Mouse (Mus musculus) bone marrow macrophage, adult 2 months (primary cell): Measurements from ENCODE around the gene Bpifc.

Source experiments
- CTCF ChIP-seq: IDR thresholded peaks from 2 replicates; pipeline ENCODE4 v1.5.1; 2012; ENCODE audit warnings: low read depth, mild to moderate bottlenecking, low read length, moderate library complexity
- POLR2A ChIP-seq: IDR thresholded peaks from 2 replicates; pipeline ENCODE4 v1.6.1; 2012; ENCODE audit warnings: mild to moderate bottlenecking, low read depth, low read length, borderline replicate concordance

- TF ChIP-seq CTCF (no peak), POLR2A (no peak)
Observed at GRCm38 (mm10) chr10:86009688-86010087, 2.0 kb downstream of the Bpifc start.
